Mouse (Mus musculus): ENCODE measurements at regions not wholly inside any gene's neighbourhood (a gene's known extent, or its start where the extent isn't known, plus 50 kb on each side); places are given as distances from the start of the nearest gene placed in this dataset.

GRCm38 (mm10) chr9:43562016-43562415 is 181.8 kb upstream of the Nectin1 start:
- TF ChIP-seq CTCF (IDR thresholded peaks at IDR 0.05; ENCODE audit: insufficient read depth, low read depth, low read length) (no peak), POLR2A (IDR thresholded peaks at IDR 0.05; ENCODE audit: insufficient read depth, low read depth, low read length) (no peak)
- Histone ChIP-seq H3K4me1 (ENCODE audit: control insufficient read depth, insufficient read depth, low read length) (no peaks in the 10 kb centered on the region), H3K4me3 (ENCODE audit: insufficient read depth, low read depth, low read length) (no peak overlapping the region), H3K27ac (ENCODE audit: insufficient read depth, low read depth, low read length) (no peak overlapping the region)
- 92% methylated on average over 6 of the region's 6 CpGs for WGBS

- 89% methylated on average over 22 of the region's 22 CpGs for WGBS
- no peak for TF ChIP-seq POLR2A (IDR thresholded peaks at IDR 0.05; ENCODE audit: insufficient read depth, low read depth, low read length)
- TF ChIP-seq CTCF (IDR thresholded peaks at IDR 0.05; ENCODE audit: insufficient read depth, low read depth, low read length) = no peak
- H3K27ac ChIP-seq (ENCODE audit: insufficient read depth, low read depth, low read length) = no peak overlapping the region
- no peak overlapping the region for H3K4me3 ChIP-seq (ENCODE audit: insufficient read depth, low read depth, low read length)
- H3K4me1 ChIP-seq (ENCODE audit: control insufficient read depth, insufficient read depth, low read length) = no peaks in the 10 kb centered on the region
These were observed 179.4 kb upstream of the Nectin1 start for GRCm38 (mm10) chr9:43564239-43564906.

- Histone ChIP-seq H3K27ac (ENCODE audit: insufficient read depth, low read depth, low read length) (no peak overlapping the region), H3K4me1 (ENCODE audit: control insufficient read depth, insufficient read depth, low read length) (no peaks in the 10 kb centered on the region), H3K4me3 (ENCODE audit: insufficient read depth, low read depth, low read length) (no peak overlapping the region)
- WGBS = 58% methylated on average over 4 of the region's 4 CpGs
- TF ChIP-seq CTCF (IDR thresholded peaks at IDR 0.05; ENCODE audit: insufficient read depth, low read depth, low read length) = no peak
- no peak for TF ChIP-seq POLR2A (IDR thresholded peaks at IDR 0.05; ENCODE audit: insufficient read depth, low read depth, low read length)
These were observed 174.9 kb upstream of the Nectin1 start for GRCm38 (mm10) chr9:43568851-43569250.

GRCm38 (mm10) chr9:43571086-43571485 is 172.7 kb upstream of the Nectin1 start:
- no peak overlapping the region for H3K4me3 ChIP-seq (ENCODE audit: insufficient read depth, low read depth, low read length)
- TF ChIP-seq CTCF (IDR thresholded peaks at IDR 0.05; ENCODE audit: insufficient read depth, low read depth, low read length) (no peak), POLR2A (IDR thresholded peaks at IDR 0.05; ENCODE audit: insufficient read depth, low read depth, low read length) (no peak)
- H3K4me1 ChIP-seq (ENCODE audit: control insufficient read depth, insufficient read depth, low read length) = no peaks in the 10 kb centered on the region
- no peak overlapping the region for H3K27ac ChIP-seq (ENCODE audit: insufficient read depth, low read depth, low read length)
- 88% methylated on average over 6 of the region's 6 CpGs for WGBS

- H3K4me1 ChIP-seq (ENCODE audit: control insufficient read depth, insufficient read depth, low read length) = no peaks in the 10 kb centered on the region
- no peak overlapping the region for H3K4me3 ChIP-seq (ENCODE audit: insufficient read depth, low read depth, low read length)
- WGBS = 93% methylated on average over 6 of the region's 6 CpGs
- TF ChIP-seq POLR2A (IDR thresholded peaks at IDR 0.05; ENCODE audit: insufficient read depth, low read depth, low read length) (no peak), CTCF (IDR thresholded peaks at IDR 0.05; ENCODE audit: insufficient read depth, low read depth, low read length) (no peak)
- H3K27ac ChIP-seq (ENCODE audit: insufficient read depth, low read depth, low read length) = no peak overlapping the region
These were observed 168.1 kb upstream of the Nectin1 start for GRCm38 (mm10) chr9:43575659-43576058.

- no peak for TF ChIP-seq CTCF (IDR thresholded peaks at IDR 0.05; ENCODE audit: insufficient read depth, low read depth, low read length)
- no peak for TF ChIP-seq POLR2A (IDR thresholded peaks at IDR 0.05; ENCODE audit: insufficient read depth, low read depth, low read length)
- 68% methylated on average over 6 of the region's 6 CpGs for WGBS
- no peaks in the 10 kb centered on the region for H3K4me1 ChIP-seq (ENCODE audit: control insufficient read depth, insufficient read depth, low read length)
- H3K4me3 ChIP-seq (ENCODE audit: insufficient read depth, low read depth, low read length) = no peak overlapping the region
- H3K27ac ChIP-seq (ENCODE audit: insufficient read depth, low read depth, low read length) = no peak overlapping the region
These were observed 163.1 kb upstream of the Nectin1 start for GRCm38 (mm10) chr9:43580653-43581052.

GRCm38 (mm10) chr9:43585616-43586015 is 158.2 kb upstream of the Nectin1 start:
- TF ChIP-seq POLR2A (IDR thresholded peaks at IDR 0.05; ENCODE audit: insufficient read depth, low read depth, low read length) (no peak), CTCF (IDR thresholded peaks at IDR 0.05; ENCODE audit: insufficient read depth, low read depth, low read length) (no peak)
- WGBS = 46% methylated on average over 6 of the region's 6 CpGs
- H3K4me3 ChIP-seq (ENCODE audit: insufficient read depth, low read depth, low read length) = no peak overlapping the region
- no peak overlapping the region for H3K27ac ChIP-seq (ENCODE audit: insufficient read depth, low read depth, low read length)
- H3K4me1 ChIP-seq (ENCODE audit: control insufficient read depth, insufficient read depth, low read length) = 0 out of 2 replicates have a peak, but pooled peaks cover 2% of the 10 kb centered on the region

- Histone ChIP-seq H3K27ac (ENCODE audit: insufficient read depth, low read depth, low read length) (no peak overlapping the region), H3K4me1 (ENCODE audit: control insufficient read depth, insufficient read depth, low read length) (peaks cover 13% of the 10 kb centered on the region), H3K4me3 (ENCODE audit: insufficient read depth, low read depth, low read length) (no peak overlapping the region)
- WGBS = 69% methylated on average over 6 of the region's 6 CpGs
- TF ChIP-seq CTCF (IDR thresholded peaks at IDR 0.05; ENCODE audit: insufficient read depth, low read depth, low read length) = no peak
- TF ChIP-seq POLR2A (IDR thresholded peaks at IDR 0.05; ENCODE audit: insufficient read depth, low read depth, low read length) = no peak
These were observed 150.5 kb upstream of the Nectin1 start for GRCm38 (mm10) chr9:43593236-43593635.

GRCm38 (mm10) chr9:43594814-43595213 is 149.0 kb upstream of the Nectin1 start:
- Histone ChIP-seq H3K4me1 (ENCODE audit: control insufficient read depth, insufficient read depth, low read length) (peaks cover 13% of the 10 kb centered on the region), H3K4me3 (ENCODE audit: insufficient read depth, low read depth, low read length) (no peak overlapping the region), H3K27ac (ENCODE audit: insufficient read depth, low read depth, low read length) (no peak overlapping the region)
- WGBS = 94% methylated on average over 3 of the region's 3 CpGs
- TF ChIP-seq POLR2A (IDR thresholded peaks at IDR 0.05; ENCODE audit: insufficient read depth, low read depth, low read length) (no peak), CTCF (IDR thresholded peaks at IDR 0.05; ENCODE audit: insufficient read depth, low read depth, low read length) (no peak)
